Mouse (Mus musculus): ENCODE measurements around the gene Prim1. TPM values are rescaled to one million over a fixed set of nuclear protein-coding genes. Genes with fewer than 3 reads are reported as not detected.
A peak's percentile ranks its signal among the peaks of the same experiment; 100 is the strongest.
"Not testable (repeated sequence)": the region's sequence is repeated elsewhere in the genome, so short reads cannot be mapped to it uniquely, and the experiment has no call there.

Prim1 gene
- total RNA-seq, 4 experiments from 2014 or later: 6.0 to 9.1 (median 8.0) TPM

- no peak for DNase-seq (ENCODE audit: low spot score in 2 of 2)
Measured at GRCm38 (mm10) chr10:128037921-128038320, 23.0 kb downstream of the Prim1 start.

GRCm38 (mm10) chr10:128039167-128039566 is 24.2 kb downstream of the Prim1 start:
- DNase-seq (ENCODE audit: low spot score in 2 of 2): no peak

- DNase-seq (ENCODE audit: low spot score in 2 of 2): no peak
Measured at GRCm38 (mm10) chr10:128039858-128040257, 24.9 kb downstream of the Prim1 start.

- no peak for DNase-seq (ENCODE audit: low spot score in 2 of 2)
Measured at GRCm38 (mm10) chr10:128040293-128040692, 25.3 kb downstream of the Prim1 start.

GRCm38 (mm10) chr10:128041636-128042035 is 26.7 kb downstream of the Prim1 start:
- no peak for DNase-seq (ENCODE audit: low spot score in 2 of 2)

- no peak for DNase-seq (ENCODE audit: low spot score in 2 of 2)
Measured at GRCm38 (mm10) chr10:128042466-128042865, 27.5 kb downstream of the Prim1 start.

- no peak for DNase-seq (ENCODE audit: low spot score in 2 of 2)
Measured at GRCm38 (mm10) chr10:128043041-128043835, 28.3 kb downstream of the Prim1 start.

GRCm38 (mm10) chr10:128048157-128048556 is 33.2 kb downstream of the Prim1 start:
- DNase-seq (ENCODE audit: low spot score in 2 of 2): no peak

- DNase-seq (ENCODE audit: low spot score in 2 of 2): no peak
Measured at GRCm38 (mm10) chr10:128049741-128050140, 34.8 kb downstream of the Prim1 start.

- no peak for DNase-seq (ENCODE audit: low spot score in 2 of 2)
Measured at GRCm38 (mm10) chr10:128050355-128050754, 35.4 kb downstream of the Prim1 start.

GRCm38 (mm10) chr10:128051589-128051988 is 36.6 kb downstream of the Prim1 start:
- DNase-seq (ENCODE audit: low spot score in 2 of 2): no peak

- DNase-seq (ENCODE audit: low spot score in 2 of 2): not testable (repeated sequence)
Measured at GRCm38 (mm10) chr10:128052136-128052535, 37.2 kb downstream of the Prim1 start.

- DNase-seq (ENCODE audit: low spot score in 2 of 2): no peak
Measured at GRCm38 (mm10) chr10:128053001-128053400, 38.0 kb downstream of the Prim1 start.

- DNase-seq (ENCODE audit: low spot score in 2 of 2): no peak
Measured at GRCm38 (mm10) chr10:128058184-128058583, 43.2 kb downstream of the Prim1 start.

- DNase-seq (ENCODE audit: low spot score in 2 of 2): peak; percentile 90 to 96
Measured at GRCm38 (mm10) chr10:128058601-128059151, 43.7 kb downstream of the Prim1 start, which contains the start of gene Ptges3. TSS of gene Ptges3 (plus strand) at chr10:128058954.

GRCm38 (mm10) chr10:128059207-128059981 is 44.4 kb downstream of the Prim1 start:
- peak; percentile 31 to 38 for DNase-seq (ENCODE audit: low spot score in 2 of 2)

- DNase-seq (ENCODE audit: low spot score in 2 of 2): no peak
Measured at GRCm38 (mm10) chr10:128061109-128061508, 46.1 kb downstream of the Prim1 start.

- DNase-seq (ENCODE audit: low spot score in 2 of 2): no peak
Measured at GRCm38 (mm10) chr10:128062221-128062989, 47.4 kb downstream of the Prim1 start.

- no peak for DNase-seq (ENCODE audit: low spot score in 2 of 2)
Measured at GRCm38 (mm10) chr10:128066072-128066471, 51.1 kb downstream of the Prim1 start.

GRCm38 (mm10) chr10:128069201-128069600 is 54.2 kb downstream of the Prim1 start:
- no peak for DNase-seq (ENCODE audit: low spot score in 2 of 2)

GRCm38 (mm10) chr10:128070432-128070831 is 55.5 kb downstream of the Prim1 start:
- not testable (repeated sequence) for DNase-seq (ENCODE audit: low spot score in 2 of 2)

All from layer of hippocampus, adult 8-10 months (tissue).